Mouse (Mus musculus): Measurements from ENCODE around the gene Fam216a.

Gene Fam216a

GRCm38 (mm10) chr5:122391178-122391785, 19.1 kb upstream of the Fam216a start:
- DNase-seq (ENCODE audit: low spot score in 2 of 2), result no peak

GRCm38 (mm10) chr5:122390671-122391070, 18.5 kb upstream of the Fam216a start:
- DNase-seq (ENCODE audit: low spot score in 2 of 2), result no peak

- no peak for DNase-seq (ENCODE audit: low spot score in 2 of 2)
These were observed 17.8 kb upstream of the Fam216a start for GRCm38 (mm10) chr5:122390006-122390405.

GRCm38 (mm10) chr5:122379374-122380155, 7.4 kb upstream of the Fam216a start:
- DNase-seq (ENCODE audit: low spot score in 2 of 2), result peak; percentile 74 to 88

GRCm38 (mm10) chr5:122378171-122378570, 6.0 kb upstream of the Fam216a start:
- no peak for DNase-seq (ENCODE audit: low spot score in 2 of 2)

GRCm38 (mm10) chr5:122377101-122377833, 5.1 kb upstream of the Fam216a start:
- no peak for DNase-seq (ENCODE audit: low spot score in 2 of 2)

GRCm38 (mm10) chr5:122372878-122373277, 714 bp upstream of the Fam216a start:
- DNase-seq (ENCODE audit: low spot score in 2 of 2), result no peak

GRCm38 (mm10) chr5:122371591-122372191, 473 bp downstream of the Fam216a start, which contains the start of gene Gpn3:
Gpn3 (plus strand) TSS chr5:122371876.
- DNase-seq (ENCODE audit: low spot score in 2 of 2), result no peak

GRCm38 (mm10) chr5:122354492-122355067, 17.6 kb downstream of the Fam216a start:
- DNase-seq (ENCODE audit: low spot score in 2 of 2), result no peak

- peak; percentile 98 to 100 for DNase-seq (ENCODE audit: low spot score in 2 of 2)
These were observed 18.2 kb downstream of the Fam216a start, which contains the start of the genes Rad9b and Vps29 for GRCm38 (mm10) chr5:122353807-122354491. Rad9b (minus strand) TSS chr5:122354233. Vps29 (plus strand) TSS chr5:122354369.

GRCm38 (mm10) chr5:122345777-122346176, 26.4 kb downstream of the Fam216a start:
- no peak for DNase-seq (ENCODE audit: low spot score in 2 of 2)

GRCm38 (mm10) chr5:122344260-122344659, 27.9 kb downstream of the Fam216a start:
- peak; percentile 76 to 92 for DNase-seq (ENCODE audit: low spot score in 2 of 2)

- DNase-seq (ENCODE audit: low spot score in 2 of 2), result no peak
These were observed 28.4 kb downstream of the Fam216a start for GRCm38 (mm10) chr5:122343768-122344167.

- no peak for DNase-seq (ENCODE audit: low spot score in 2 of 2)
These were observed 29.3 kb downstream of the Fam216a start for GRCm38 (mm10) chr5:122342874-122343273.

- DNase-seq (ENCODE audit: low spot score in 2 of 2), result no peak
These were observed 35.4 kb downstream of the Fam216a start for GRCm38 (mm10) chr5:122336554-122337294.

- DNase-seq (ENCODE audit: low spot score in 2 of 2), result no peak
These were observed 37.5 kb downstream of the Fam216a start for GRCm38 (mm10) chr5:122334682-122335081.

GRCm38 (mm10) chr5:122330269-122330668, 41.9 kb downstream of the Fam216a start:
- no peak for DNase-seq (ENCODE audit: low spot score in 2 of 2)

GRCm38 (mm10) chr5:122327283-122327682, 44.9 kb downstream of the Fam216a start:
- no peak for DNase-seq (ENCODE audit: low spot score in 2 of 2)

- no peak for DNase-seq (ENCODE audit: low spot score in 2 of 2)
These were observed 46.7 kb downstream of the Fam216a start for GRCm38 (mm10) chr5:122325477-122325876.

Data from spleen, postnatal 4 days (tissue).